Mouse (Mus musculus) heart, embryonic 11.5 days (tissue): ENCODE measurements around the gene Ncaph. TPM values are rescaled to one million over a fixed set of nuclear protein-coding genes. Genes with fewer than 3 reads are reported as not detected.

ENCODE experiments used
- polyA plus RNA-seq: library from polyadenylated mRNA; unstranded; fragments of >200 nt; fragmentation: Nextera tagmentation; extraction: Ambion mirVana; gene quantifications from 2 replicates; pipeline ENCODE4 v1.2.1, GENCODE M21; 2014

Ncaph gene
- polyA plus RNA-seq, 1 experiment from 2014 or later = 62.6 TPM

Other genes starting within 250 kb of the Ncaph start
- gene Sppl2a, start 200.7 kb downstream of the Ncaph start, polyA plus RNA-seq = 32.1 and 36.4 TPM in 2 replicates
- 7.9 and 9.3 TPM in 2 replicates for gene Ap4e1, start 125.2 kb downstream of the Ncaph start, polyA plus RNA-seq
- gene Blvra, start 63.3 kb downstream of the Ncaph start, polyA plus RNA-seq = 41.5 and 43.4 TPM in 2 replicates
- gene Itpripl1, start 9.5 kb upstream of the Ncaph start, polyA plus RNA-seq = 11.2 TPM in 2 replicates
- 1.5 and 1.8 TPM in 2 replicates for gene 1810024B03Rik, start 74.3 kb upstream of the Ncaph start, polyA plus RNA-seq
- gene Snrnp200, start 74.4 kb upstream of the Ncaph start, polyA plus RNA-seq = 50.5 and 52.9 TPM in 2 replicates
- gene Ciao1, start 113.9 kb upstream of the Ncaph start, polyA plus RNA-seq = 52.8 and 53.7 TPM in 2 replicates
- gene Tmem127, start 114.0 kb upstream of the Ncaph start, polyA plus RNA-seq = 13.7 and 18.6 TPM in 2 replicates
- 101 and 103 TPM in 2 replicates for gene Stard7, start 136.3 kb upstream of the Ncaph start, polyA plus RNA-seq
- gene Dusp2, start 202.2 kb upstream of the Ncaph start, polyA plus RNA-seq = 17.4 and 18.3 TPM in 2 replicates
- gene Astl, start 204.7 kb upstream of the Ncaph start, polyA plus RNA-seq = not detected in 2 replicates
- gene Adra2b, start 229.3 kb upstream of the Ncaph start, polyA plus RNA-seq = 10.2 and 12.0 TPM in 2 replicates